Mouse (Mus musculus): ENCODE measurements at regions not wholly inside any gene's neighbourhood (a gene's known extent, or its start where the extent isn't known, plus 50 kb on each side); places are given as distances from the start of the nearest gene placed in this dataset.
A peak's percentile ranks its signal among the peaks of the same experiment; 100 is the strongest.

GRCm38 (mm10) chr8:126831312-126832162 lies 114.1 kb downstream of the Tomm20 start:
- H3K4me3 ChIP-seq (ENCODE audit: low read depth, low read length), result no peak overlapping the region
- no peak overlapping the region for H3K9ac ChIP-seq (ENCODE audit: low read length)
- ATAC-seq (ENCODE audit: insufficient read depth, low FRiP score, low TSS enrichment) (no peak), DNase-seq (ENCODE audit: low spot score) (no peak)
- H3K27me3 ChIP-seq (ENCODE audit: control insufficient read depth, insufficient read depth, low read length), result no peaks in the 10 kb centered on the region
- no peak overlapping the region for H3K27ac ChIP-seq (ENCODE audit: low read depth, low read length)
- no peaks in the 10 kb centered on the region for H3K36me3 ChIP-seq (ENCODE audit: control insufficient read depth, insufficient read depth, low read length)
- WGBS, result 90% methylated on average over 15 of the region's 16 CpGs
- no peaks in the 10 kb centered on the region for H3K9me3 ChIP-seq (ENCODE audit: control insufficient read depth, low read length)
- H3K4me1 ChIP-seq (ENCODE audit: control insufficient read depth, insufficient read depth, low read length), result peaks cover 31% of the 10 kb centered on the region
- H3K4me2 ChIP-seq (ENCODE audit: low read depth), result no peak overlapping the region

GRCm38 (mm10) chr8:126830242-126830530 lies 115.5 kb downstream of the Tomm20 start:
- no peak for ATAC-seq (ENCODE audit: insufficient read depth, low FRiP score, low TSS enrichment)
- H3K9ac ChIP-seq (ENCODE audit: low read length), result no peak overlapping the region
- WGBS, result 66% methylated on average over 5 of the region's 5 CpGs
- no peak overlapping the region for H3K4me2 ChIP-seq (ENCODE audit: low read depth)
- H3K9me3 ChIP-seq (ENCODE audit: control insufficient read depth, low read length), result no peaks in the 10 kb centered on the region
- no peaks in the 10 kb centered on the region for H3K36me3 ChIP-seq (ENCODE audit: control insufficient read depth, insufficient read depth, low read length)
- H3K4me3 ChIP-seq (ENCODE audit: low read depth, low read length), result no peak overlapping the region
- H3K4me1 ChIP-seq (ENCODE audit: control insufficient read depth, insufficient read depth, low read length), result peaks cover 42% of the 10 kb centered on the region
- no peaks in the 10 kb centered on the region for H3K27me3 ChIP-seq (ENCODE audit: control insufficient read depth, insufficient read depth, low read length)
- no peak for DNase-seq (ENCODE audit: low spot score)
- no peak overlapping the region for H3K27ac ChIP-seq (ENCODE audit: low read depth, low read length)

- no peak overlapping the region for H3K27ac ChIP-seq (ENCODE audit: low read depth, low read length)
- DNase-seq (ENCODE audit: low spot score) (no peak), ATAC-seq (ENCODE audit: insufficient read depth, low FRiP score, low TSS enrichment) (no peak)
- H3K36me3 ChIP-seq (ENCODE audit: control insufficient read depth, insufficient read depth, low read length), result no peaks in the 10 kb centered on the region
- no peaks in the 10 kb centered on the region for H3K9me3 ChIP-seq (ENCODE audit: control insufficient read depth, low read length)
- H3K4me1 ChIP-seq (ENCODE audit: control insufficient read depth, insufficient read depth, low read length), result peaks cover 42% of the 10 kb centered on the region
- no peak overlapping the region for H3K9ac ChIP-seq (ENCODE audit: low read length)
- H3K27me3 ChIP-seq (ENCODE audit: control insufficient read depth, insufficient read depth, low read length), result no peaks in the 10 kb centered on the region
- H3K4me2 ChIP-seq (ENCODE audit: low read depth), result no peak overlapping the region
- no peak overlapping the region for H3K4me3 ChIP-seq (ENCODE audit: low read depth, low read length)
- WGBS, result 79% methylated on average over 16 of the region's 17 CpGs
Measured at GRCm38 (mm10) chr8:126829376-126830241, 116.0 kb downstream of the Tomm20 start.

- Histone ChIP-seq H3K4me2 (ENCODE audit: low read depth) (no peak overlapping the region), H3K27me3 (ENCODE audit: control insufficient read depth, insufficient read depth, low read length) (no peaks in the 10 kb centered on the region), H3K9me3 (ENCODE audit: control insufficient read depth, low read length) (no peaks in the 10 kb centered on the region), H3K27ac (ENCODE audit: low read depth, low read length) (peak overlapping the region; percentile 92), H3K36me3 (ENCODE audit: control insufficient read depth, insufficient read depth, low read length) (no peaks in the 10 kb centered on the region), H3K9ac (ENCODE audit: low read length) (no peak overlapping the region), H3K4me1 (ENCODE audit: control insufficient read depth, insufficient read depth, low read length) (peaks cover 31% of the 10 kb centered on the region), H3K4me3 (ENCODE audit: low read depth, low read length) (no peak overlapping the region)
- 87% methylated on average over 6 of the region's 6 CpGs for WGBS
- no peak for DNase-seq (ENCODE audit: low spot score)
- no peak for ATAC-seq (ENCODE audit: insufficient read depth, low FRiP score, low TSS enrichment)
Measured at GRCm38 (mm10) chr8:126827681-126828383, 117.8 kb downstream of the Tomm20 start.

- H3K27ac ChIP-seq (ENCODE audit: low read depth, low read length), result peak overlapping the region; percentile 92
- ATAC-seq (ENCODE audit: insufficient read depth, low FRiP score, low TSS enrichment) (peak; percentile 92), DNase-seq (ENCODE audit: low spot score) (peak; percentile 89)
- no peak overlapping the region for H3K4me3 ChIP-seq (ENCODE audit: low read depth, low read length)
- H3K4me2 ChIP-seq (ENCODE audit: low read depth), result peak overlapping the region; percentile 10; the same call in 1 of the 2 replicates
- H3K9me3 ChIP-seq (ENCODE audit: control insufficient read depth, low read length), result no peaks in the 10 kb centered on the region
- H3K4me1 ChIP-seq (ENCODE audit: control insufficient read depth, insufficient read depth, low read length), result peaks cover 30% of the 10 kb centered on the region
- peak overlapping the region; percentile 12 for H3K9ac ChIP-seq (ENCODE audit: low read length)
- 3% methylated on average over 11 of the region's 11 CpGs for WGBS
- H3K27me3 ChIP-seq (ENCODE audit: control insufficient read depth, insufficient read depth, low read length), result no peaks in the 10 kb centered on the region
- H3K36me3 ChIP-seq (ENCODE audit: control insufficient read depth, insufficient read depth, low read length), result no peaks in the 10 kb centered on the region
Measured at GRCm38 (mm10) chr8:126826328-126827285, 119.0 kb downstream of the Tomm20 start.

GRCm38 (mm10) chr8:126825877-126826276 lies 119.8 kb downstream of the Tomm20 start:
- ATAC-seq (ENCODE audit: insufficient read depth, low FRiP score, low TSS enrichment) (peak; percentile 85), DNase-seq (ENCODE audit: low spot score) (peak; percentile 77)
- WGBS, result 14% methylated on average over 3 of the region's 3 CpGs
- Histone ChIP-seq H3K9me3 (ENCODE audit: control insufficient read depth, low read length) (no peaks in the 10 kb centered on the region), H3K36me3 (ENCODE audit: control insufficient read depth, insufficient read depth, low read length) (no peaks in the 10 kb centered on the region), H3K9ac (ENCODE audit: low read length) (peak overlapping the region; percentile 12), H3K27me3 (ENCODE audit: control insufficient read depth, insufficient read depth, low read length) (no peaks in the 10 kb centered on the region), H3K4me3 (ENCODE audit: low read depth, low read length) (no peak overlapping the region), H3K4me2 (ENCODE audit: low read depth) (no peak overlapping the region; the same call in 1 of the 2 replicates), H3K4me1 (ENCODE audit: control insufficient read depth, insufficient read depth, low read length) (peaks cover 30% of the 10 kb centered on the region), H3K27ac (ENCODE audit: low read depth, low read length) (peak overlapping the region; percentile 92)

- WGBS, result 58% methylated on average over 10 of the region's 10 CpGs
- H3K4me2 ChIP-seq (ENCODE audit: low read depth), result no peak overlapping the region
- no peak for ATAC-seq (ENCODE audit: insufficient read depth, low FRiP score, low TSS enrichment)
- DNase-seq (ENCODE audit: low spot score), result no peak
- no peak overlapping the region for H3K9ac ChIP-seq (ENCODE audit: low read length)
- H3K36me3 ChIP-seq (ENCODE audit: control insufficient read depth, insufficient read depth, low read length), result no peaks in the 10 kb centered on the region
- no peak overlapping the region for H3K4me3 ChIP-seq (ENCODE audit: low read depth, low read length)
- peak overlapping the region; percentile 9; the same call in 1 of the 2 replicates for H3K27ac ChIP-seq (ENCODE audit: low read depth, low read length)
- H3K4me1 ChIP-seq (ENCODE audit: control insufficient read depth, insufficient read depth, low read length), result peaks cover 28% of the 10 kb centered on the region
- H3K9me3 ChIP-seq (ENCODE audit: control insufficient read depth, low read length), result no peaks in the 10 kb centered on the region
- no peaks in the 10 kb centered on the region for H3K27me3 ChIP-seq (ENCODE audit: control insufficient read depth, insufficient read depth, low read length)
Measured at GRCm38 (mm10) chr8:126824575-126825208, 121.0 kb downstream of the Tomm20 start.

Data from neural tube, embryonic 11.5 days (tissue).